Mouse (Mus musculus): ENCODE measurements at regions not wholly inside any gene's neighbourhood (a gene's known extent, or its start where the extent isn't known, plus 50 kb on each side); places are given as distances from the start of the nearest gene placed in this dataset.

GRCm38 (mm10) chr17:80891656-80892055 lies 52.8 kb upstream of the Tmem178 start:
- intact Hi-C loops (cut with DNase I) = no loop called here
- DNase-seq = no peak

GRCm38 (mm10) chr17:80889095-80889494 lies 55.3 kb upstream of the Tmem178 start:
- no peak for DNase-seq
- intact Hi-C loops (cut with DNase I) = no loop called here

DNA sequence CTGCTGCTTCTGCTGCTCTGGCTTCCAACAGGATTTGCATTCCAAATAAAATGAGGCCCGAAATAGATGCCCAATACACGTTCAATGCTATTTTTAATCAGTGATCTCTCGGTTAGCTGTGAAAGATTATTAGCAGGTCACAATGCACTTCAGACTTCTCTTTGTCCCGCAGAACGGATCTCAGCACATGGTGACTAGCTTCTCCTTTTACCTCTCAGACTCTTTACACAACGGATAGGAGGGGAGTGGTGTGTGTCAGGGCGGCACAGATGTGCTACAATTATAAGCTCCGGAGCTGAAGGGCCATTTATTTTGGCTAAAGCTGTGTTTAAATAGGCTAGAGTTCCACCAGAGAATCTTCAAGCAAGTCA lies 56.7 kb upstream of the Tmem178 start:
- no peak for DNase-seq
- intact Hi-C loops (cut with DNase I) = no loop called here

- DNase-seq = no peak
Observed at GRCm38 (mm10) chr17:80887021-80887748, 57.2 kb upstream of the Tmem178 start.

DNA sequence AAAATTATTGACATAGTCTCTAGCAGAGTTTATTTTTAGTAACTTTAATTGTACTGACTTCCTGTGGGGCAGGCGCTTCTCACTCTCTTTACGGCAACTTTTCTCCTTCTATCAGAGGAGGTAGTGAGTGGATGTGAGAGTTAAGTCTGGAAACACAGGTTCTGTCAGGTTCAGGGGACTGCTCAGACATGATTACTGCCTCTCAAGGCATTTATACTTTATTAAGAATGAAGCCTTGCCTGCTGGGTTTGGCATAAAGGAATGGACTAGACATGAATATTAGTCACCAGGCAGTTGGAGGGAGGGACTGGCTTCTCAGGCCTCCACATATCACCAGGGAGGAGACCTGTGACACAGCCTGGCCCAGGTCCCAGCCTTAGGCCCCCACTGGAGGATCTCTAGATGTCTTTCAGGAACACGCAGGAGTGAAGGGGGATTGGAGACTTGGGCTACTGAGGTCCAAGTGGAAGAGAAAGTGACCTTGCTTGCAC lies 58.2 kb upstream of the Tmem178 start:
- no peak for DNase-seq
- intact Hi-C loops (cut with DNase I) = no loop called here

More at GRCm38 (mm10) chr17:80887021-80887748, 57.2 kb upstream of the Tmem178 start:
- intact Hi-C loops (cut with DNase I) = no loop called here

DNA sequence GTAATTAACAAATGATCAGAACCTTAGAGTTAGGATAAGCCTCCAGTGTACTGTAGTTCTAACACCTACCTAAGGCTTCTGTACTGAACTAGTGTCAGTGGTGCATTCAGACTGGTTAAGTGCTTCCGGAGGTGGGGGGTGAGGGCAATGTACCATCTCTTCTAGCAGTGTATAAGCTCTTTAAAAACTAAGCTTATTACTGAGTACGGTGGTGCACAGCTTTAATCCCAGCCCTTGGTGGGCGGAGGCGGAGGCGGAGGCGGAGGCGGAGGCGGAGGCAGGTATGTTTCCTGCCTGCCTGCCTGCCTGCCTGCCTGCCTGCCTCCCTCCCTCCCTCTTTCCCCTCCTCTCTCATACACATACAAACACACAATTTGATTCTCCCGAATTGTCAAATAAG lies 58.7 kb upstream of the Tmem178 start:
- no peak for DNase-seq
- intact Hi-C loops (cut with DNase I) = no loop called here

- intact Hi-C loops (cut with DNase I) = no loop called here
- no peak for DNase-seq
Observed at GRCm38 (mm10) chr17:80884886-80885285, 59.5 kb upstream of the Tmem178 start.

DNA sequence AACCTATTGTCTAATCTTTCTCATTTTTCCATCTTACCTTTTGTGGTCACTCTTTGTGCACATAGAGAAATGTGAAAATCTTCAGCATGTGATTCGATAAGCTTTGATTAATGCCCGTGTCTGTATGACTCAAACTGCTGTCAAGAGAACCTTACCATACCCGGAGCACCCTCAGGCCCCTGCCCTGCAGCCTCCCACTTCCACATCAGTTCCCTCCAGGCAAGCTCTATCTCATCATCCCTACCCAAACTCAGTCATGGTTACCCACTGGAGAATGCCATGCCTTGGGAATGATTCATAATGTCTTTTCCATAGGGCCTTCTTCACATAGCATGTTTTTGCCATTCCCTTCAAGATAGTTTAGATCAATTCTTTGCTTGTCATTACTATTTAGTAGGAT lies 62.0 kb upstream of the Tmem178 start:
- DNase-seq = no peak
- intact Hi-C loops (cut with DNase I) = no loop called here

GRCm38 (mm10) chr17:80880325-80880724 lies 64.1 kb upstream of the Tmem178 start:
- intact Hi-C loops (cut with DNase I) = no loop called here
- no peak for DNase-seq

DNA sequence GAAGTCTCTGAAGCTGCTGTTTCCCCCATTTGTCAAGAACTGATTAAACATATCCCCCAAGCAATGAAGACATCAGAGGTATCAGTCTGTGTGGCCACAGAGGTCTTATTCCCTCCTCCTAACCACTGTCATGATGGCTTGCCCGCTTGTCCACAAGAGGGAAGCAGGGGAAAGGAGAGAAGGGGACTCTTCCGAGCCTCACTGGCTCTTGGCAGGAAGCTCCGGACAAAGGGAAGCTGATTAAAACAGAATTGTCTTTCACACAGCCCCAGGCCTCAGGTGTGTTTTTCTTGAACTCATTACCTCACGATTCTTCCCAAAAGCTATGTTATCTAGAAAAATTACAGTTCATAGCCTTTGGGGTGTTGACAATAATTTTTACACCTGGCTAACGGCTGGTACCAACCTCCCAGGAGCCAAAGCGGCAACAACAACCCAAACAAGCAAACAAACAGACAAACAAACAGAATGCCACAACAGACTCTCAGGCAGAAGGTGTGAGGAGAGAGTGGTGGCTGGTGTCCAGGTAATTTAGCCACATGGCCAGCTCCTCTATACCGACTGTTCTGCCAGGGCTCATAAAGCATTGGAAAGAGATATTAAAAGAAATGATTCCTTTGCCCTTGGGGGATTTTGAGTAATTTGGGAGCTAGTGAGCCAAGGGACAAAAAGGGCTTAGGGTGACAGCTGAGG lies 68.9 kb upstream of the Tmem178 start:
- peak in 1 of 2 experiments; percentile 7 for DNase-seq
- intact Hi-C loops (cut with DNase I) = loop anchor here (5.0 kb wide), 1 partner anchor 107 kb away; no protein-coding TSS in a partner anchor

DNA sequence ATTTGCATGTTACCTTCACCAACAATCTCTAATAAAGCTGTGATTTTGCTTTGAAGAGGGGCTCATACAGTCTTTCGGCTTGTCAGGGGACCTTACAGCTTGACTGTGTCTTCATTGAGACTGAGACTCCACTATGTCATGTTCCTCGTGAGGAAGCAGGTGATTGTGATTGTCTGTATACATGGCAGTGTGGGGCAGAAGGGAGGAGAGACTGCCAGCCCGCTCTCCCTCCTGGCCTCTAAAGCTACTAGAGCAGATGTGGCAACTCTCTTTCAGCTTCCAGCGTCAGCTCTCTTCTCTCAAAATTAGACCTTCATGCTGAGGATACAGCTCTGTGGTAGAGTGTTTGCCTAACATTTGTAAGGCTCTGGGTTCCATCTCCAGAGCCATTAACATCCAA lies 73.5 kb upstream of the Tmem178 start:
- DNase-seq = no peak
- intact Hi-C loops (cut with DNase I) = no loop called here

GRCm38 (mm10) chr17:80862338-80862737 lies 82.1 kb upstream of the Tmem178 start:
- intact Hi-C loops (cut with DNase I) = no loop called here
- DNase-seq = no peak

GRCm38 (mm10) chr17:80846996-80847810 lies 97.2 kb upstream of the Tmem178 start:
- no peak for DNase-seq
- intact Hi-C loops (cut with DNase I) = no loop called here

DNA sequence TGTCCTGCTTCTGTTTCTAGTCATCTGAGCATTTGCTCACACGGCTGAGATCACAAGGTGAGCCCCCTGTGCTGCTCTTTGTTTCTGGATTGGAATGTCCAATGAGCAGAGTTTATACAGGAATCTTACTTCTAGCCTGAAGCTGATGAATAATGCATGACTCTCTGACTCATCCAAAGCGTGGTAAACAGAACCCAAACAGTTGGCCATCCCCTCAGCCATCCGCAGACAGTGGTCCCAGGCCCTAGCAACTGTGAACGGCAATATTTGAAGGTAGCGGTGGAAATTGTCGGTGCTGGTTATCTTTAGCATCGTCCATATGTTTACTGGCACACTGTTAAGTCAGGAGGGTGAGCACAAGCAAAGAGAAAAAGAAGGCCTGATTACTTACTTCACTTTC lies 99.1 kb upstream of the Tmem178 start:
- intact Hi-C loops (cut with DNase I) = no loop called here
- DNase-seq = no peak

DNA sequence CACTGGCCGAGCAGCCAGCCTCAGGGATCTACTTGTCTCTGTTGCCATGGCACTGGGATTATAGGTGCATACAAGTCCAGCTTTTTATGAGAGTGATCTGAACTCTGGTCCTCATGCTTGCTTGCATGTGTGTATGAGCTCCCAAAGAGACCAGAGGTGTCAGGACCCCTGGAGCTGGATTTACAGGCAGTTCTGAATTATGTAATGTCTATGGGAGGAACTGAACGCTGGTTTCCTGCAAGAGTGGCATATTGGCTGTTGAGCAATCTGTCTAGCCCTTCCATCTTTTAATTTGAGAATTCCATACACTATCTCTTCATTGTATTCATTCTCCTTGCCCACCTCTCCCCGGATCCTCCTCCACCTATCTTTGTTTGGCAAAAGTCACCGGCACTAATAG lies 102.5 kb upstream of the Tmem178 start:
- DNase-seq = no peak
- intact Hi-C loops (cut with DNase I) = no loop called here

GRCm38 (mm10) chr17:80840896-80841295 lies 103.5 kb upstream of the Tmem178 start:
- DNase-seq = no peak
- intact Hi-C loops (cut with DNase I) = no loop called here

DNA sequence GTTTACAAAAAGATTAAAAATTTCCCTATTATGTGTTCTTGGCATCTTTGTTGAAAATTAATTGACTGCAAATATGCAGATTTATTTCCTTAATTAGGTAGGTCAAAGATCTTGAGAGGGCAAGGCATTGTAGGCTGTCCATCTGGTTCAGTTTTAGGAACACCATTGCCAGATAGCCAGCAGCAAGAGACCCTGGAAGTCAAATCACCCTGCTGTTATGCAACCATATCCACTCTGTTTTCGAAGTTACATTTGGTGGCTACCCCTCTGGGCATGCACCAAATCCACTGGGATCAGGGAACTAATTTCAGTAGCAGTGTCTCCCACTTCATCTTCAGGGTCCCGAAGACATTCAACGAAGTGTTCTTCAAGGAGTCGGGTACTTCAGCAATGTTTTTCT lies 104.0 kb upstream of the Tmem178 start:
- no peak for DNase-seq
- intact Hi-C loops (cut with DNase I) = no loop called here

- intact Hi-C loops (cut with DNase I) = loop anchor here (5.0 kb wide), 1 partner anchor 148 kb away; no protein-coding TSS in a partner anchor
- DNase-seq = no peak
Observed at GRCm38 (mm10) chr17:80834701-80835100, 106.4 kb upstream of the Map4k3 start.

GRCm38 (mm10) chr17:80834176-80834517 lies 105.9 kb upstream of the Map4k3 start:
- DNase-seq = no peak
- intact Hi-C loops (cut with DNase I) = loop anchor here (5.0 kb wide), 1 partner anchor 148 kb away; no protein-coding TSS in a partner anchor

- DNase-seq = no peak
- intact Hi-C loops (cut with DNase I) = loop anchor here (5.0 kb wide), 1 partner anchor 149 kb away; no protein-coding TSS in a partner anchor
Observed at GRCm38 (mm10) chr17:80833355-80834175, 105.3 kb upstream of the Map4k3 start.
